Mouse (Mus musculus) heart, embryonic 14.5 days (tissue): ENCODE data around the gene Poc1a. TPM values are rescaled to one million over a fixed set of nuclear protein-coding genes. Genes with fewer than 3 reads are reported as not detected.
A peak's percentile ranks its signal among the peaks of the same experiment; 100 is the strongest.

ENCODE experiments used
- ATAC-seq: fragments of 200-750 bp; cut with Nextera tagmentation; 2 replicates; pipeline ENCODE4 v1.8.0; 2017; ENCODE audit warnings: low read depth, moderate TSS enrichment; ENCODE audit not compliant: insufficient number of reproducible peaks, insufficient read depth, low FRiP score
- H3K27ac ChIP-seq, 2 experiments: fragments of 200-500 bp in 1 of 2; fragments of 300-500 bp in 1 of 2; sonication (generic) in 1 of 2; replicated peaks in 1 of 2; 2 replicates each; pipeline ENCODE4 v1.5.1; 2012 to 2014; ENCODE audit warnings: low read depth in 2 of 2, low read length in 2 of 2, control low read depth in 1 of 2, mild to moderate bottlenecking in 1 of 2, mixed read lengths in 1 of 2; ENCODE audit not compliant: control insufficient read depth in 1 of 2, insufficient read depth in 1 of 2
- H3K27me3 ChIP-seq: fragments of 300-500 bp; sonication (generic); 2 replicates; pipeline ENCODE4 v1.6.1; 2014; ENCODE audit warnings: mild to moderate bottlenecking, low read length, control low read depth; ENCODE audit not compliant: control insufficient read depth, insufficient read depth
- H3K36me3 ChIP-seq: fragments of 300-500 bp; sonication (generic); 2 replicates; pipeline ENCODE4 v1.6.1; 2014; ENCODE audit warnings: mild to moderate bottlenecking, control low read depth, low read length, mixed read lengths; ENCODE audit not compliant: control insufficient read depth, insufficient read depth
- H3K4me1 ChIP-seq, 2 experiments: fragments of 200-500 bp in 1 of 2; fragments of 300-500 bp in 1 of 2; sonication (generic) in 1 of 2; 2 replicates each; pipeline ENCODE4 v1.6.1; 2012 to 2014; ENCODE audit warnings: low read length in 2 of 2, control low read depth in 1 of 2, mixed read lengths in 1 of 2; ENCODE audit not compliant: control insufficient read depth in 2 of 2, insufficient read depth in 2 of 2
- H3K4me2 ChIP-seq: fragments of 300-500 bp; sonication (generic); 2 replicates; pipeline ENCODE4 v1.6.1; 2014; ENCODE audit warnings: mild to moderate bottlenecking, low read length
- H3K4me3 ChIP-seq, 2 experiments: fragments of 200-500 bp in 1 of 2; fragments of 300-500 bp in 1 of 2; sonication (generic) in 1 of 2; 2 replicates each; pipeline ENCODE4 v1.5.1; 2012 to 2014; ENCODE audit warnings: low read length in 2 of 2, mild to moderate bottlenecking in 2 of 2, control low read depth in 1 of 2, low read depth in 1 of 2, moderate library complexity in 1 of 2; ENCODE audit not compliant: control insufficient read depth in 1 of 2, insufficient read depth in 1 of 2
- H3K9ac ChIP-seq: fragments of 300-500 bp; sonication (generic); 2 replicates; pipeline ENCODE4 v1.6.1; 2014; ENCODE audit warnings: mild to moderate bottlenecking, low read length
- H3K9me3 ChIP-seq: fragments of 300-500 bp; sonication (generic); 2 replicates; pipeline ENCODE4 v1.6.1; 2016; ENCODE audit warnings: low read length, control low read depth; ENCODE audit not compliant: control insufficient read depth
- WGBS: fragments of 180-500 bp; shearing (Covaris S2); extraction: QIAGEN DNeasy Blood & Tissue Kit; methylation state at CpG from one replicate; pipeline ENCODE4 v1.1.7; 2014; 5-methylcytosine and 5-hydroxymethylcytosine counted together
- polyA plus RNA-seq: library from polyadenylated mRNA; unstranded; fragments of >200 nt; fragmentation: Nextera tagmentation; extraction: Ambion mirVana; gene quantifications from 2 replicates; pipeline ENCODE4 v1.2.1, GENCODE M21; 2014

Gene Poc1a
- polyA plus RNA-seq, 1 experiment from 2014 or later = 24.3 TPM

DNA sequence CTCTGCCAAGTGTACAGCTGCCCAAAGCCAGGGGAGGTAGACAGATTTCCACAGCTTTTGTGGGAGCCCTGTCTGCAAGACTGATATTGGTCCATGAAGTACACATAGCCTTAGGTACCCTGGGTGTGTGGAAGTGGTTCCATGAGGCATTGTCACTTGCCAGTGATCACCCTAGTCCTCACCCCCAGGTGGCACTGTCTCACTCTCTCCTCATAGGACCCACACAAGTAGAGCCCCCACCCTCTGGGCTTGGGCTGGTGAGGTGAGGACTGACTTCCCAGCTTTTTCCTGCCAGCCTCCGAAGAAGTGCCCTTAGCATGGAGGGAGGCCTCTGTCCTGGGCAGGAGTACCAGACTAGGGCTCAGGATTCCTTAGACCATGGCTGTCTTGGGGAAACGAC is 68.2 kb downstream of the Poc1a start:
- no peak for ATAC-seq
- Histone ChIP-seq H3K9ac (no peak overlapping the region), H3K9me3 (no peaks in the 10 kb centered on the region), H3K4me3 (no peak overlapping the region), H3K36me3 (no peaks in the 10 kb centered on the region), H3K27ac (no peak overlapping the region), H3K4me2 (no peak overlapping the region), H3K4me1 (peaks cover 22 to 27% of the 10 kb centered on the region in 2 experiments), H3K27me3 (no peaks in the 10 kb centered on the region)
- WGBS = 45% methylated on average over 2 of the region's 2 CpGs

DNA sequence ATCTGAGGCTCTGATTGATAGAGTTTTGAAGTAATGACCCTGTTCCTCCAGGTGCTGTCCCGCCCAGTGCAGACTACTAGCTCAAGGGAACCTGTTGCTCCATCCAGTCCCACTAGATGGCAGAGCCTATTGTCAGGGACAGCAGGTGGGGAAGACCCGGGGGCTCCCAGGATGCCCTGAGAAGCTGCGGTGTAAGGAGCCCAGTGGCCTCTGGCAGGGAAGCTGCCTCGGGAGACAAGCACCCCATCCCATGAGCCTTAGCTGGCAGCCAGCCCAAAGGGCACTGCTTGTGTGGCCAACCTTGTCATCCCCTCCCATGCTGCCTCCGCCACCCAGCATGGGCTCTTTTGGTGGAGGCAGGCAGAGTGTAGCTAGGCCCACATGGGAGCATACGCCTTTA is 70.3 kb downstream of the Poc1a start:
- Histone ChIP-seq H3K4me1 (peaks cover 19% of the 10 kb centered on the region in 2 experiments), H3K27me3 (no peaks in the 10 kb centered on the region), H3K4me3 (no peak overlapping the region), H3K27ac (no peak overlapping the region), H3K36me3 (no peaks in the 10 kb centered on the region), H3K9me3 (no peaks in the 10 kb centered on the region), H3K4me2 (no peak overlapping the region), H3K9ac (no peak overlapping the region)
- WGBS = 64% methylated on average over 6 of the region's 6 CpGs
- no peak for ATAC-seq

DNA sequence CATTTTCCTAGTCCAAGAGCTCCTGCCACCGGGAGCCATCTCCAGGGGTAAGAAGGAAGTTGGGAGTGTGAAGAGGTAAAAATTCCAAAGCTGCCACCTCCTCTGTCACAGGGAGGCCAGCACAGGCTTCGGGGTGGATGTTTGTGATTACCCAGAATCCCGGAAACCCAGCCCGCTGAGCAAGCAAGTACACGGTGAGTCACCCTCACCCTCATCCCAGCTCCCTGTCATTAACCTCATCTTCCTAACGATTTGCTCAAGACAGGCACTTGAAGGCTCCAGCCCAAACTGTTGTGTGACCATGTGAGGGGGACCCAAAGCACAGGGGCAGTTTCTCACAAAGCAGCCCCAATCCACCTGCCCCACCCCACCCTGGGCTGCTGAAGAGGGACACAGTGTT is 72.9 kb downstream of the Poc1a start:
- 21% methylated on average over 6 of the region's 6 CpGs for WGBS
- ATAC-seq = no peak
- no peaks in the 10 kb centered on the region for H3K27me3 ChIP-seq
- H3K4me3 ChIP-seq = no peak overlapping the region
- H3K27ac ChIP-seq = no peak overlapping the region
- H3K4me2 ChIP-seq = no peak overlapping the region
- H3K4me1 ChIP-seq = peaks cover 21 to 23% of the 10 kb centered on the region in 2 experiments
- H3K9ac ChIP-seq = no peak overlapping the region
- no peaks in the 10 kb centered on the region for H3K9me3 ChIP-seq
- no peaks in the 10 kb centered on the region for H3K36me3 ChIP-seq

DNA sequence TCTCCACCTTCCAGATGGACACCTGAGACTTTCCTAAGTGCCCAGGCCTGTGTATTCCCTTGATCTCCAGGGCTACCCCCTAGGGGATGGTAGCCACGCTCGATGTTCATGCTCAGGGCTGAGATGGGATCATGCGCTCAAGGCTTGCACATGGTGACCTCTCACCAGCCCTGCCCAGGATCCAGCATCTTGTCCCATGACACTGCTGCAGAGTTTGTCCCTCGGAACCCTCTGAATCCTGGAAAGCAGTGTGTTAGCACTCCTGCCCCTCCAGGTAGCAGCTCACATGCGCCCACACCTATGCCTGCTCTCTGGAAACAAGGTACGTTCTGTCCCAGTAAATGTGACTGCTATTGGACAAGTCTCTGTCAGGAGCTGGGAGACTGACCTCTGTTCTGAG is 73.9 kb downstream of the Poc1a start:
- H3K9ac ChIP-seq = no peak overlapping the region
- WGBS = 88% methylated on average over 6 of the region's 6 CpGs
- H3K27me3 ChIP-seq = no peaks in the 10 kb centered on the region
- H3K4me2 ChIP-seq = no peak overlapping the region
- no peak overlapping the region for H3K27ac ChIP-seq
- H3K4me1 ChIP-seq = peaks cover 21 to 23% of the 10 kb centered on the region in 2 experiments
- H3K9me3 ChIP-seq = no peaks in the 10 kb centered on the region
- H3K36me3 ChIP-seq = no peaks in the 10 kb centered on the region
- no peak overlapping the region for H3K4me3 ChIP-seq
- ATAC-seq = no peak

DNA sequence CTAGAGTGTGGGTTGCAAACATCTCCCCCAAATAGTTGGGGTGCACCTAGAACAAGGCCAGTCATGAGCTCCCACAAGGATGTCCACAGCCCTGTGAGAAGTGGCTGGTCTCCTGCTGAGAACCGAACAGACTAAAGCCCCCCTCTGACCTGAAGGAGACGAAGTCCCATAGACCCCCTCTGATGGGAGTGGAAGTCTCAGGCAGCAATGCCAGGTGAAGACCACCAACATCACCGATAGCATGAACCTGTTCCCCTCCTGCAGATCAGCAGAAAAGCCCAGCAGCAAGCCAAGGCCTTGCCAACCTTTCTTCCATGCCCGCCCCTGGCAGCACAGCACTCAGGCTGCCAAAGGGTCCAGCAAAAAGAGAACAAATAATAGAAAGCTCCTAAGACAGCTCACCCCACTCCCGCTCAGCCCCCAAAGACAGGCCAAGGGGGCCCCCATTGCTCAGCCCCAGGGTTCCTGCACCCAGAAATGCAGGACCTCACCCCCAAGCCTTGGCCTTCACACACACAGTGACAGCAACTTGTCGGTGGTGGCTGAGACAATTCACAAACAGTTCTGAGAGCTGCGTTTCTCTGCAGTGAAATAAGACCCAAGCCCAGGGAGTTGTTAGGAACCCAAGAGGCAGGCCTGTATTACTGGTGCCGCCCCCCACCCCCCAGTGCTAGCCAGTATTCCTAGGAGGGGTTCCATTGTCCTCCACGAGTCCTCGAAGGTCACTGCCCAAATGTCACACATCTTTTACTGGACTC is 74.5 kb downstream of the Poc1a start:
- 77% methylated on average over 10 of the region's 10 CpGs for WGBS
- H3K36me3 ChIP-seq = no peaks in the 10 kb centered on the region
- H3K4me3 ChIP-seq = no peak overlapping the region
- H3K9ac ChIP-seq = no peak overlapping the region
- H3K4me1 ChIP-seq = peaks cover 21 to 23% of the 10 kb centered on the region in 2 experiments
- no peaks in the 10 kb centered on the region for H3K27me3 ChIP-seq
- no peaks in the 10 kb centered on the region for H3K9me3 ChIP-seq
- H3K27ac ChIP-seq = no peak overlapping the region
- no peak overlapping the region for H3K4me2 ChIP-seq
- no peak for ATAC-seq

DNA sequence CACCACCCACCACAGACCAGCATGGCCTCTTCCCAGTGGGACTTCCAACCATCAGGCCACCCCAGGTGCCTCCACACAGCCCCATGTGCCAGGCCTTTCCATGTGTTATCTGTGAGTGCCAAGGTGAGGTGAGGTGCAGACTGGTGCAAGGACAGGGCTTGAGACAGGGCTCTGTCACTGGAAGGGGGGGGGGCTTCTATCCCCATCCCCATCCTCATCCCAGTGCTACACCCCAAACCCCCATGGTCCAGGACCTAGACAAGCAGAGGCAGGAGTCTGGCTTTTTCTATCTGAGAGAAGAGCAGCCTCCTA is 75.1 kb downstream of the Poc1a start:
- Histone ChIP-seq H3K4me3 (no peak overlapping the region), H3K36me3 (no peaks in the 10 kb centered on the region), H3K27me3 (no peaks in the 10 kb centered on the region), H3K4me2 (no peak overlapping the region), H3K27ac (0 out of 4 replicates have a peak overlapping the region, but pooled peaks of 1 of the 2 experiments have one; percentile 0), H3K9me3 (no peaks in the 10 kb centered on the region), H3K4me1 (peaks cover 21 to 23% of the 10 kb centered on the region in 2 experiments), H3K9ac (no peak overlapping the region; the same call in 1 of the 2 replicates)
- no peak for ATAC-seq

DNA sequence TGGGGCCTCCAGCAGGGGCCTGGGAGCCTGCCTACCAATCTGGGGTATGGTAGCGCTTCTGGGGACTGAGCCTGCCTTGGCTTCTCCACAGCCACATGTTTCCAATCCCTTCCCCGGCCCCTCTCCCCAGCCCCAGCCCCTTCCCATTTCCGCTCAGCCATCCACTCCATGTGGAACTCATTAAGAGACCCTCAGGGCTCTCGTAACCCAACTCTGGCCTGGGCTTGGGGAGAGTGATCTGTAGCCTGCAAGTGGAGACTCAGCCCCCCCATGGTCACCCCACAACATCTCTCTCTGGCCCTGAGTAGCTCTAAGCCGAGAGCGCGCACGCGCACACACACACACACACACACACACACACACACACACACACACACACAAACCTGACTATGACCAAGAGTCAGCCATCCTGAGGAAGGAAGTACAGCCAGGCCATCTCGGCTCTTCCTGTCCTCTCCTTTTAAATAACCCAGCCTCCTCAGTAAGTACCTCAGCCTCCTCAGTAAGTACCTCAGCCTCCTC is 75.5 kb downstream of the Poc1a start:
- Histone ChIP-seq H3K4me2 (no peak overlapping the region), H3K4me3 (no peak overlapping the region), H3K27me3 (no peaks in the 10 kb centered on the region), H3K36me3 (no peaks in the 10 kb centered on the region), H3K4me1 (peaks cover 21 to 23% of the 10 kb centered on the region in 2 experiments), H3K27ac (peak overlapping the region in 1 of 2 experiments; percentile 0; a peak in 1 of 4 replicates), H3K9me3 (no peaks in the 10 kb centered on the region), H3K9ac (no peak overlapping the region; the same call in 1 of the 2 replicates)
- 71% methylated on average over 10 of the region's 10 CpGs for WGBS
- no peak for ATAC-seq

DNA sequence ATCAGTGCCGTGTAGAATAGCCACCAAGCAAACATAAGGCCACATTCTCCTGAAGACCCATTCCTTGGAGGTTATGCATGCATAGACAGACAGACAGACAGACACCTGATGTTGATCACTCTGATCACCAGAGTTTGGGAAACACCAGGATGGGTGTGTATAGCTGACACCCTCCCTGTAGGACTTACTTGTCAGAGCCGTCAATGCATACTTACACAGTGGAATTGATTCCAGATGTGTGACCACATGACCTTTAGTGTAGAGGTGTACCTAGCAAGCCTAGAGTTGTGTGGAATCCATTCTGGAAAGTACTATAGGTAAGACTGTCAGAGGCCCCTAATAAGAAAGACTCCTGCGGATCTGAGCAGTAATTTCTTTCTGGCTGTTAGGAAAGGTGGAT is 76.3 kb downstream of the Poc1a start:
- no peak overlapping the region for H3K9ac ChIP-seq
- no peak overlapping the region for H3K27ac ChIP-seq
- H3K27me3 ChIP-seq = no peaks in the 10 kb centered on the region
- H3K36me3 ChIP-seq = no peaks in the 10 kb centered on the region
- no peak overlapping the region for H3K4me3 ChIP-seq
- no peaks in the 10 kb centered on the region for H3K9me3 ChIP-seq
- no peak overlapping the region for H3K4me2 ChIP-seq
- H3K4me1 ChIP-seq = peaks cover 19 to 21% of the 10 kb centered on the region in 2 experiments
- 73% methylated on average over 3 of the region's 3 CpGs for whole genome bisulfite sequencing
- no peak for ATAC-seq
